Mouse (Mus musculus): Measurements from ENCODE around the gene Nrg4. TPM values are rescaled to one million over a fixed set of nuclear protein-coding genes. Genes with fewer than 3 reads are reported as not detected.
"Not testable (repeated sequence)": the region's sequence is repeated elsewhere in the genome, so short reads cannot be mapped to it uniquely, and the experiment has no call there.

Gene Nrg4
- total RNA-seq, 2 experiments from 2014 or later, result 2.1 to 2.9 TPM

DNA sequence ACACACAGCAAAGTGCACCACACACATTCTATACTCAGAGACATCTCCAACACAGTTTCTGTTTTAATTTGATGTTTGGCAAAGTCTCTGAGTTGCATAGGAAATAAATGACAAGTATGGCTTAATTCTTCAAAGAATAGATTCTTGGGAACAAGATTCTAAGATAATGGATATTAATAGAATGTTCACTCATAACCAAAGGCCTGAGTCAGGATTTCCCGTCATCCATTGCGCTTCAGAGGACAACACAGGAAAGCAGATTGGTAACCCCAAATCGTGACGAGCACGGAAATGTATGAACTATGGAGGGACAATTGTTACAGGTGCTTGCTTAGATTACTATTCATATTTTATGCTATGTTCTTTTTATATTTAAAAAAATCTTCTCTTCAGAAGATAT is 71.6 kb downstream of the Nrg4 start:
- ATAC-seq (ENCODE audit: poor library complexity, severe bottlenecking), result no peak

DNA sequence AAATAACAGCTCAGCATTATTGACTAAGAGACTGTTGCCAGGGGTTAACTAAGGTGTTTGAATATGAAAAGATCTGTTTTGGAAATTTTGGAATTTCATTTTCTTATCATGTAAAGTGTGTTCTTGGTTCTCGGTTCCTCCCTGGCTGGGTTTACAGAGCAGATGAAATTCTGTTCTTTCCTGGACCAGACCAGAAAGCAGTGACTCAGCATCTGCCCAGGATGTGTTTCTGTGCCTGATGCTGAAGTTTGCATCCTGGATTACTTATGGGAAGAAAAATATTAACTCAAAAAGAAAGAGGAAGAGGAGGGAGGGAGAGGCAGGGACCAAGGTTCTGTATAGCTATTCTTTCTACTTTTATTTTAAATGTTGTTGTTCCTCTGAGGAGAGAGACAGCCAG is 72.8 kb downstream of the Nrg4 start:
- no peak for ATAC-seq (ENCODE audit: poor library complexity, severe bottlenecking)

DNA sequence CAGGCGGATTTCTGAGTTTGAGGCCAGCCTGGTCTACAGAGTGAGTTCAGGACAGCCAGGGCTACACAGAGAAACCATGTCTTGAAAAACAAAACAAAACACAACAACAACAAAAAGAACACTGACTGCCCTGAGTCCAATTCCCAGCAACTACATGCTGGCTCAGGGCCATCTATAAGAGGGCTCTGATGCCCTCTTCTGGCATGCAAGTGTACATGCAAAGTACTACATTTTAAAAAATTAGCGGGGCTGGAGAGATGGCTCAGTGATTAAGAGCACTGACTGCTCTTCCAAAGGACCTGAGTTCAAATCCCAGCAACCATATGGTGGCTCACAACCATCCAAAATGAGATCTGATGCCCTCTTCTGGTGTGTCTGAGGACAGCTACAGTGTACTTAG is 74.5 kb downstream of the Nrg4 start:
- ATAC-seq (ENCODE audit: poor library complexity, severe bottlenecking), result peak; percentile 43; the same call in 1 of the 2 replicates

DNA sequence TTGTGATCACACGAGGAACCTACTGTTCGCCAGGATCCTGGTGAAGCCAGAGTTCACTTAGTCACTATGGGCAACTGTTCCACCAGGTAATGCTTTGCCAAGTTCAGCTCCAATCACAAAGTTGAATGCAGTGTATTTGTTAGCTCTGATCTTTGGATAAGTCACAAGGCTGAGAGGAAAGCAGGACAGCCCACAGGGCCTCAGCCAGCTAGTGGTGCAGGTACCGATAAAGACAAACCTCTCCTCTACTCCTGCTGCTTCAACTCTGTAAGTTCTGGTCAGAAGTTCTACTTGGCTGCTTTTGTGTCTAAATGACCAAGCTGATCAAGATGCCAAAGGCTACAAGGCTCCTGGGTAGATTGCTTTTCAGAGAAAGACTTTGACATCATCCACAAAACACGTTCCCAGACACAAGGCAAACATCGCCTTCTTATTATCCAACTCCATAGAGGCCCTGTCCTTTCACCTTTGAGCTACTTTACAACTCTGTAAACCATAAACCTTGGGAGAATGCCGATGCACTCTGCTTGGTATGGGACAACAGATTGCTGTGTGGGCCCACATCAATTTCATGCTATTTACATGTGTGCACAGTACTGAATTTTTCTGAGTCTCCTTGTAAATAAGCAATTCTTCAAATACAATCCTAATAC is 75.9 kb downstream of the Nrg4 start:
- no peak for ATAC-seq (ENCODE audit: poor library complexity, severe bottlenecking)

- no peak for ATAC-seq (ENCODE audit: poor library complexity, severe bottlenecking)
Observed at GRCm38 (mm10) chr9:55248465-55248864, 78.2 kb downstream of the Nrg4 start.

DNA sequence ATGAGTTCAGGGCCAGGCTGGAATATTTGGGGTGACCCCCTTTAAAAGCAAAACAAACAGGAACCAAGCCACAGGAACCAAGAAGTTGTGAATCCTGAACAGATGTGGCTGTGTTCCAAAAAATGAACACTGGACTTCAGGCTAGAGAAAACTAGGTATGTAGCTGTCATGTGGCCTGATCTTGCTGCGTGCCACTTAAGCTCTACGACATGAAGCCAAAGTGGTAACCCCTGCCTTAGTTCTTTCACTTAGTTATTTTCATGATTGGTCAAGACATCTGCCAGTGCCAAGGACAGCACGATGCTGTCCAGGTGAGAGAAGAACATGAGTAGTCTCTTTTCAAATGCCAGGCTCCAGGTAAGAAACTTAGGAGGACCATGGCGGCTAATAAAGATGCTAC is 79.7 kb downstream of the Nrg4 start:
- ATAC-seq (ENCODE audit: poor library complexity, severe bottlenecking), result no peak

GRCm38 (mm10) chr9:55246440-55246839 is 80.2 kb downstream of the Nrg4 start:
- no peak for ATAC-seq (ENCODE audit: poor library complexity, severe bottlenecking)

DNA sequence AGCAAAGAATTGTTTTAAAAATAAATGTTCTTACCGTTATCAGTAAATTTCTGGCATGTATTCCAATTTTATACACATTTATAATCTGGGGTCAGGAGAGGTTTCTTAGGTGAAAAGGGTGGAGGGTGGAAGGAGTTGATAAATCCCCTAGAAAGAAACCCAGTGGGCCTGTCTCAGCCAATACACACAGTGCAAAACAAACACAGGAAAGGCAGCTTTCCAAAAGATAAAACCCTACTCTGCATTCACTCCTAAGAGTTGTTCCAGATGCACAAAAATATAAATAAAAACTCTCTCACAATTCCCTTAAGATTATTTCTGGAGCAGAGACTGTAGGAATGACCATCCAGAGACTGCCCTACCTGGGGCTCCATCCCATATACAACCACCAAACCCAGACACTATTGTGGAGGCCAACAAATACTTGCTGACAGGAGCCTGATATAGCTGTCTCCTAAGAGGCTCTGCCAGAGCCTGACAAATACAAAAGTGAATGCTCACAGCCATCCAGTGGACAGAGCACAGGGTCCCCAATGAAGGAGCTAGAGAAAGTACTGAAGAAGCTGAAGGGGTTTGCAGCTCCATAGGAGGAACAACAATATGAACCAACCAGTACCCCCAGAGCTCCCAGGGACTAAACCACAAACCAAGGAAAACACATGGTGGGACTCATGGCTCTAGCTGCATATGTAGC is 81.4 kb downstream of the Nrg4 start:
- not testable (repeated sequence) for ATAC-seq (ENCODE audit: poor library complexity, severe bottlenecking)

DNA sequence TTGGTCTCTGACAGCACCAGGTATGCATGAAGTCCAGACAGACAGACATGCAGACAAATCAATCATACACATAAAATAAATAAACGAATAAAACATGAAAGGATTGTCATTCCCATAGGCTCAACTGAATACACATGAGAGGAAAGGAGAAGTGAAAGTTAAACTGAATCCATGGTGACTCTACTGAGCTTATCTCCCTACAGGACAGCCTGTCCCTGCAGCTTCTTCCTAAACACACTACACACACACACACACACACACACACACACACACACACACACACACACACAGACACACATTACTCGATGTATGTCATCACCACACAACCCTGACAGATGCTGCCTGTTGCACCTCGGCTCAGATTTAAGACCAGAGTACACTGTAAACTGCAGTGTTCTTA is 82.6 kb downstream of the Nrg4 start:
- peak; percentile 58 for ATAC-seq (ENCODE audit: poor library complexity, severe bottlenecking)

- ATAC-seq (ENCODE audit: poor library complexity, severe bottlenecking), result no peak
Observed at GRCm38 (mm10) chr9:55243280-55243679, 83.4 kb downstream of the Nrg4 start.

DNA sequence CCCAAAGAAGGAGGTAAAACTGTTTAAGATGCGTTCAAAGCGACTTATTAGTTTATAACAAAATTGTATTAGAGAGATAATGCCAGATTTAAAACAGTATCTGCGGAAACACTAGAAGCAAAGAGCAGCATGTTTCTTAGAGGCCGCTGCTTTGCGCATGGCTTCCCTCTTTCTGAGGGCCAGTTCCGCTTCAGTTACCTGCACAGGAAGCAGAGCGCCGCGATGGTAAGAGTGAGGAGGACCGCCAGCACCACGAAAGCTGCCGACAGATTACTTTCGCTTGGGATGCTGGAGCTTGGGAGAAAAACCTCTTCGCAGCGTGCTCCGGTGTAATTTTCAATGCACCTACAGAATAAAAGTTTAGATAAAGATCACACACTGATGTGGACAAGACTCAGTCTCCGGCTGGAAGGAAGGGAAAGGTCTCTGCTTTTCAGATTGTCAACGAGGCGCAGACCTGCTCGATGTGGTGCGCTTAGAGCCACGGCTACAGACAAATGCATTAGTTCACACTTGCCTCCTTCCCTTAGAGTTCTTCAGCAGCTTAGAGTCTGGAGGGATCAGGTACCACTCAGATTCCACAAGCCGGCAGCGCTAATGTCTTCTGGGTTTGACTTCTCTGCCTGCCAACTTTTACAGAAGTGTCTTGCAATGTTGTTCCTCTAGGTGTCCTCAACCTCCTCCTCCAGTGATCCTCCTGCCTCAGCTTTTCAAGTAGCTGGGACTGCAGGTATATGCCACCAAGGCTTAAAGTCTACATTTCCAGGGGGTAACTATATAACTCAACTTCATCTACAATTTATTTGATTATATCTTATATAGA is 84.6 kb downstream of the Nrg4 start:
- peak; percentile 94 for ATAC-seq (ENCODE audit: poor library complexity, severe bottlenecking)

DNA sequence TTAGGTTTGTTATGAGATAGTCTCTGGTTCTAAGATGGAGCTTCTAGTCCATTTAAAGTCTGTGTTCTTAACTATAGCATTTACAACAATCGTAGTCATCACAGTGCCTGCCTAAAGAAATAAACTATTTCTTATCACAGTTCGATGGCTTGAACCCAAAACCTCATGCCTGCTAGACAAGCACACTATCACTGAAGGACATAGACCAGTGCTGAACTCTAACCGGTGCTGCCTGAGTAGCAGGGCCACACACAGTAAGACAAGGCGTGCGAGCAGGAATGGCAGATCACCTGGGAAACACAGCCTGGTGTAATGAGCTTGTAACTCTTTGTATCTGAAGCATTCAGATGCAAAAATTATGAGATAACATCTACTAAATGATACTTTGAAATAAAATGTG is 85.8 kb downstream of the Nrg4 start:
- ATAC-seq (ENCODE audit: poor library complexity, severe bottlenecking), result no peak

DNA sequence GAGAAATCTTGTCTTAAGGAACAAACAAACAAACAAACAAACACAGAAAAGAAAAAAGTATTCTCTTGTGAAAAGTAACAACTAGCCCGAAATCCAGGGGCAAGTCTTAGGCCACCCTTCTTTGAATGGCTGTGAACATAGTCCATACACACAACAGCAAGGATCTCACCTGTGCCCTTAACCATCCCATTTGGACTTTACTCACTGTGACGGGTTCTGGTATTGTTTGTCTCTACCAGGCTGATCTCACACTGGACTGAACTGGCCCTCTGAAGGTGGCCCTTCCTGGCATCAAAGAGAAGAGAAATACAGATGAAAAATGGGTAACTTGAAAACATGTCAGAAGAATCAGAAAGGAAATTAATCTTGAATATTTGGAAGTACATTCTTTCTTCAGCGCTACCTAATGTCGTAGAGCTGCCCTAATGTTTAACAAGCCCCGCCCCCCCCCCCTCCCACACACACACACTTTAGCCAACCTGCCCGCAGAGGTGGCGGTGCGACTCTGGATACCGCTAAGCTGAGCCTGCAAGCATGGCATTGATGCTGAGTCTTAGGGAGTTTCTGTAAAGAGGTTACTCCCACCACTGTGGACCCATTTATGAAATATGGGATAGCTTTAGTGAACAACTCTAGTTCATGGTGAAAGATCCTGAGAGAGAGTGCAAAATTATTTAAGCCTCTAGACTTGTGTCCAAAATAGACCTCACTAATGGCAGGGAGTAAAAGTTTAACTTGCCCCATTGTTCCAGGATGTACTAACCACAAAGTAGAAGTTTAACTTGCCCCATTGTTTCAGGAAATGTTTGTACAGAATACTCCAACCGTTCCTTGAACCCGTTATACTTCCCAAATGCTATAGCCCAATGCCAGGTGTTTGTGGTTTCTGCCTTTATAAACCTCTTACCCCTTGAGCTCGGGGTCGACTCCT is 90.1 kb downstream of the Nrg4 start:
- no peak for ATAC-seq (ENCODE audit: poor library complexity, severe bottlenecking)

DNA sequence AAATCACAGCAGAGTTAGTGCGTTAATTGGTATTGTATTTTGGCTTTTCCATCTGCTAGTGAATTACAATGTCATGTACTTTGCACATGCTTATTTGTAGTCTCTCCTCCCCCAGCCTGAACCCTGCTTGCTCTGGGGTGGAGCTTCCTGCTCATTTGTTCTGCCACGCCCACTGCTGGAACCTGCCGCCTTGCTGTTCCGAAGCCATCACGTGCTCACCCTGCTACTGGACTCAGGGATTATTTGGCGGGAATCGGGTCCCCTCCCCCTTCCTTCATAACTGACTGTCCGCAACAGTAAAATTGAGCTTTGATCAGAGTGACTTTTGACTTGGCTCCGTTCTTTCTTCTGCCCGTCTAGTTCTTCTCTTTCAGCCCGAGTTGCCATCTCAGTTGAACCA is 93.6 kb downstream of the Nrg4 start:
- not testable (repeated sequence) for ATAC-seq (ENCODE audit: poor library complexity, severe bottlenecking)

- ATAC-seq (ENCODE audit: poor library complexity, severe bottlenecking), result no peak
Observed at GRCm38 (mm10) chr9:55232586-55232985, 94.1 kb downstream of the Nrg4 start.

DNA sequence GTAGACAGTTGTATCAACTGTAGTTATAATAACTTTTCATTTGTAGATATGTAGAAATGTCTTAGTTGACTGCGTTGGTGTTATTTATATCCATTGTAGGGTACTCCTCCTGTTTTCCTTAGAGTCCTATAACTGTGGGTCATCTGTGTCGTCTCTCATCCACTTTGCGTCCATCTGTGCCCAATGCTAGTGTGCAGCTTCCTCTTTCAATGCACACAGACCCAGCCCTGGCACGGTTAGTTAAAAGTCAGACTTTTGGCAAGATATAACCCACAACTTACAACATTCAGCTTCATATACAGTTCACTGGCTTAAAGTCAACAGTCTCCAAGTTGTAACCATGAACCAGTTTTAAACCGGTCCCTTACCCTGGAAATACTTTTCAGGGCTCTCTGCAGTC is 94.5 kb downstream of the Nrg4 start:
- ATAC-seq (ENCODE audit: poor library complexity, severe bottlenecking), result peak; percentile 79

- 0 out of 2 replicates have a peak, but pooled peaks have one; percentile 24 for ATAC-seq (ENCODE audit: poor library complexity, severe bottlenecking)
Observed at GRCm38 (mm10) chr9:55231544-55231943, 95.1 kb downstream of the Nrg4 start.

- ATAC-seq (ENCODE audit: poor library complexity, severe bottlenecking), result no peak
Observed at GRCm38 (mm10) chr9:55229010-55229409, 97.6 kb downstream of the Nrg4 start.

DNA sequence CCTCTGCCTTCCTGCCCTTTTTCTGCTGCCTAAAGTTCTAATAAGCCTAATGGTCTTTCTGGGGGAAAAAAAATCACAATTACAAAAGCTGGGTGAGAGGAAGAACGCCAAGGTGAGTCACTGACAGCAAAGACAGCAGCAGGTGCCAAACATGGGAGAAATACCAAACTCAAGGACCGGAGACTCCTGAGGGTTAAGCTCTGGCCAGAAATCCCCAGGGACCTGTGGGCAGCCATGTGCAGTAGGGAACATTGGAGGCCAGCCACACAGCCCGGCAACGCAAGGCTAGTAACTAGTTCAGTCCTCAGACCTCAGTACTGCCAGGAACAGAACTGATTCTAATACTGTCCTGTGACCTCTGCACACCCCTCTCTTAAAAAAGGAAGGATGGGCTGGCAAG is 98.5 kb downstream of the Nrg4 start:
- ATAC-seq (ENCODE audit: poor library complexity, severe bottlenecking), result no peak

DNA sequence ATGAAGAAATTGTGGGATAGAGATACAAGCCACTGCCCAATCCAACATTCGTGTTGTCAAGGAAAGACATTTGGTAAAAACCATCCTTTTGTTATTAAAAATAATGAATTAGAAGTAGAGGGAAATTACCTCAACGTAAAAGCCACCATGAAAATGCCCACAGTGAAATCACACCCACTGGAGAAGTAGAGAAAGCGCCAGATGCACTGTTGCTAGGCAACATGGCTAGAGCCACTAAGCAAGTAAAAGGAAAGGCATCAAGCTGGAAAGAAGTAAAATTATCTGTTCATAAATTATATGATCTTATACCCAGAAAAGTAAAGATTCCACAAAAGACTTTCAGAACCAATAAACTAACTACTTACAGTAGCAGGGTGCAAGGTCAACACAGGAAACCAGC is 100.4 kb downstream of the Nrg4 start:
- ATAC-seq (ENCODE audit: poor library complexity, severe bottlenecking), result no peak
